Mouse (Mus musculus): Measurements from ENCODE around the gene Svep1. TPM values are rescaled to one million over a fixed set of nuclear protein-coding genes. Genes with fewer than 3 reads are reported as not detected.
A peak's percentile ranks its signal among the peaks of the same experiment; 100 is the strongest.

Gene Svep1
- polyA plus RNA-seq (2014; fragmentation: Nextera tagmentation; extraction: Ambion mirVana) = 0.51 and 0.95 TPM in 2 replicates

DNA sequence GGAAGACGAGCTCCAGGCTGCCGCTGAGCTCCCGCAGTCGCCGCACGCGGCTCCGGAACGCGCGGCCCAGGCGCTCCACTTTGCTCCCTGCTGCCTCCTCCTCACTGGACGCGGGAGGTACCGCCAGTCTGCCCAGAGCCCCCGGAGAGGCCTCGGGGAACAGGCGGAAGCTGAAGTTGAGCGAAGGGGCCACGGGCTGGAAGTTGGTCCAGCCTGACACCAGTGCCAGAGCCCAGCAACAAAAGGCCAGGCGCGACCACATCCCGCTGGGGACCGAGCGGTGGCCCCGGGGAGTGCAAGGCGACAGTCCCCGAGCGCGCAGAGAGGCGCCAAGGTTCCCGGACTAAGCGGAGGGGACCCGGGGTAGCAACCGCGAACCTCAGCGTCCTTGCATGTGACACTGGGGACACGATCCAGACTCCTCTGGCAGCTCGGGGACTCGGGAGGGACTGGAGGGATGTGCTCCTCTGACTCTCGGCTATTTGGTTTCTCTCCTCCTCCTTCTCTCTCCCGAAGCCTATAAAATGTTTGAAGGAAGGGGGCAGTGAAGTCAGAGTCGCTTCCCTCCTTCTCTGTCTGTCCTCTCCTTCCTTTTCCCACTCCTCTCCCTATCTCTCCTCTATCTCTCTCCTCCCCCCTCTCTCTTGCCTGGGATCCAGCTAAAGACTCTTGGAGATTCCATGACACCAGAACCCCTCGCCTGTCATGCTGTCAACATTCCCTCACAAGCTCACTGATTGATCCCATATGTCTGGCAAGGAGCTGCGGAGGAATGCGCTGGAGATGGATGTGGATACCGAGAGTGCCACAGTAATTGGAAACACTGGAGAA, at the start of gene Svep1:
Gene Svep1, minus strand, starts transcription at position 745 of the 831 bp plus-strand sequence.
- peak within 1 kb of the TSS; percentile 44 for H3K4me3 ChIP-seq (ENCODE audit: low read depth, low read length)
- H3K9me3 ChIP-seq (ENCODE audit: control insufficient read depth, low read length) = no peaks in the 10 kb centered on the region
- H3K36me3 ChIP-seq (ENCODE audit: control insufficient read depth, insufficient read depth, low read length) = no peaks in the 10 kb centered on the region
- H3K27me3 ChIP-seq (ENCODE audit: control insufficient read depth, insufficient read depth, low read length) = peaks cover 12% of the 10 kb centered on the region
- H3K27ac ChIP-seq (ENCODE audit: low read depth, low read length) = no peak within 1 kb of the TSS
- under 1% methylated on average over 47 of the region's 47 CpGs for WGBS
- peak within 1 kb of the TSS; percentile 32; the same call in 1 of the 2 replicates for H3K9ac ChIP-seq (replicated peaks; ENCODE audit: low read depth, low read length)
- H3K4me2 ChIP-seq (ENCODE audit: low read depth, low read length) = peak within 1 kb of the TSS; percentile 93
- 0 out of 2 replicates have a peak, but pooled peaks cover 3% of the 10 kb centered on the region for H3K4me1 ChIP-seq (ENCODE audit: control insufficient read depth, insufficient read depth, low read length)
- peak; percentile 82 for ATAC-seq (ENCODE audit: low read depth)

DNA sequence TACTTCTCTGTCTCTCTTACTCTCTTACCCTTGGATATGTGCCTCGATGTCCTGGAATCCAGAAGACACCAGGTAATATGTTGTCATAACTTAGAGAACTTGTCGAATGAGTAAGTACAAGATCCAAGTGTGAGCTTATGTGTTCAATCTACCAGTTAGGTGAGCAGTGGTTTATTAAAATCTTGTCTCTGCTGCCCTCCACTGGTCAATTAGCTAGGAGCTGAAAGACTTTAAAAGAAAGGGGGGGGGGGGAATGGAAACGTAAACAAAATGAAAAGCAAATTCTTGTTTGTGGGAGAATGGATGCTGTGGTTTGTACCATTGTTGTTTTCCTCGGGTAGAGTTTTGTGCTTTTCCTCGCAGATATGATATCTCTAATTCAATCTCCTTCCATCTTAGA, 46.8 kb upstream of the Svep1 start:
- Histone ChIP-seq H3K27me3 (ENCODE audit: control insufficient read depth, insufficient read depth, low read length) (no peaks in the 10 kb centered on the region), H3K9me3 (ENCODE audit: control insufficient read depth, low read length) (no peaks in the 10 kb centered on the region), H3K4me3 (ENCODE audit: low read depth, low read length) (no peak overlapping the region), H3K9ac (replicated peaks; ENCODE audit: low read depth, low read length) (no peak overlapping the region), H3K27ac (ENCODE audit: low read depth, low read length) (no peak overlapping the region), H3K36me3 (ENCODE audit: control insufficient read depth, insufficient read depth, low read length) (no peaks in the 10 kb centered on the region), H3K4me1 (ENCODE audit: control insufficient read depth, insufficient read depth, low read length) (no peaks in the 10 kb centered on the region), H3K4me2 (ENCODE audit: low read depth, low read length) (no peak overlapping the region)
- WGBS = 46% methylated on average over 5 of the region's 5 CpGs
- peak; percentile 58; the same call in 1 of the 2 replicates for ATAC-seq (ENCODE audit: low read depth)

DNA sequence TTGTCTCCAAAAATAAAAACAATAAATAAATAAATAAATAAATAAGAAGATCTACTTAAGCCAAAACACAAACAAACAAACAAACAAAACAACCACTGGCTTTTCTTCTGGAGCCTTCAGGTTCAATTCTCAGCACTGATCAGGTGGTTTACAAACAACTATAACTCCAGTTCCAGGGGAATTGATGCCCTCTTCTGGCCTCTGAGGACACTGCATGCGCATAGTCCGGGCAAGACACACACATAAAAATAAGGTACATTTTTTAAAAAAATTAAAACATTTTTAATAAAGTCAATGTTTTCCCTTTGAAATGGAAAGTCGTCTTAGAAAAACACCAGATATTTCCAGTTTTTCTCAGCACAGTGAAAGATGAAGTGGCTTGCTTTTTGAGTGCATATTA, 45.7 kb upstream of the Svep1 start:
- H3K4me2 ChIP-seq (ENCODE audit: low read depth, low read length) = no peak overlapping the region
- no peak overlapping the region for H3K4me3 ChIP-seq (ENCODE audit: low read depth, low read length)
- 90% methylated on average over 3 of the region's 3 CpGs for WGBS
- no peaks in the 10 kb centered on the region for H3K27me3 ChIP-seq (ENCODE audit: control insufficient read depth, insufficient read depth, low read length)
- no peak overlapping the region for H3K27ac ChIP-seq (ENCODE audit: low read depth, low read length)
- H3K4me1 ChIP-seq (ENCODE audit: control insufficient read depth, insufficient read depth, low read length) = no peaks in the 10 kb centered on the region
- ATAC-seq (ENCODE audit: low read depth) = no peak
- H3K9ac ChIP-seq (replicated peaks; ENCODE audit: low read depth, low read length) = no peak overlapping the region
- no peaks in the 10 kb centered on the region for H3K36me3 ChIP-seq (ENCODE audit: control insufficient read depth, insufficient read depth, low read length)
- no peaks in the 10 kb centered on the region for H3K9me3 ChIP-seq (ENCODE audit: control insufficient read depth, low read length)

DNA sequence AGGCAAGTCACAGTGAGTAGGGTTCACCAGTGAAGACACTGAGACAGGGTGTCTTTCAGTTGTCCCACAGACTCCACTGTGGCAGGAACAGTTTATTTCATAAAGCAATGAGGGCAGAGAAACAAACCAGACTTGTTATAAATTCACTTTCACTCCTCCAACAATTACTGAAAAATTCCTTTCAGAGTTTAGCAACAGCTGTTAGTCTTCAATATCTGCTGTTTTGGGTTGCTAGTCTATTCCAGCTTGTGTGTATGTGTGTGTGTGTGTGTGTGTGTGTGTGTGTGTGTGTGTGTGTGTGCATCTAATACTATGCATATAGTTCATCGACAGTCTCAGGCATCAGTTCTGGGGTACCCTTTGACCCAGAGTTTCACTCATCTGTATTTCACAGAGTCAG, 38.9 kb upstream of the Svep1 start:
- Histone ChIP-seq H3K9me3 (ENCODE audit: control insufficient read depth, low read length) (no peaks in the 10 kb centered on the region), H3K27ac (ENCODE audit: low read depth, low read length) (no peak overlapping the region), H3K36me3 (ENCODE audit: control insufficient read depth, insufficient read depth, low read length) (no peaks in the 10 kb centered on the region), H3K27me3 (ENCODE audit: control insufficient read depth, insufficient read depth, low read length) (no peaks in the 10 kb centered on the region), H3K4me1 (ENCODE audit: control insufficient read depth, insufficient read depth, low read length) (no peaks in the 10 kb centered on the region), H3K4me3 (ENCODE audit: low read depth, low read length) (no peak overlapping the region), H3K4me2 (ENCODE audit: low read depth, low read length) (no peak overlapping the region), H3K9ac (replicated peaks; ENCODE audit: low read depth, low read length) (no peak overlapping the region)
- 86% methylated on average over 1 of the region's 1 CpGs for WGBS
- no peak for ATAC-seq (ENCODE audit: low read depth)

DNA sequence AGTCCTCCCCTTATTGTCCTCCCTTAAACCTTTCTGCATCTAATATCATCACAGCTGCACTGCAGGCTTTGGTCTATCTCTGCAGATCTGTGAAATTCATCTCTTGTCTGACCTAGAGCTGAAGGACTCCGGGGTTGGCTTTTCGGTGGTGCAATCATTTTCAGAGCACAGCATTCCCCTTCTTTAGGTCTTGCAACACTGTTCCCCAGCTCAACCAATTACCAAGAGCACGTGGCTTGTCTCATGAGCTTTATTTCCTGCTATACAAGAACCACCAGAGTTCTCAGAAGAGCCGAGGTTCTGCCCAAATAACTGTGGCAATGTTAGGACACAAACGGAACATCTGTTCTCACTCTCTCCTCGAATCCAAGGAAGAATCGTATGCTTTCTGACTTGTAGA, 33.8 kb upstream of the Svep1 start:
- 85% methylated on average over 7 of the region's 7 CpGs for WGBS
- ATAC-seq (ENCODE audit: low read depth) = no peak

DNA sequence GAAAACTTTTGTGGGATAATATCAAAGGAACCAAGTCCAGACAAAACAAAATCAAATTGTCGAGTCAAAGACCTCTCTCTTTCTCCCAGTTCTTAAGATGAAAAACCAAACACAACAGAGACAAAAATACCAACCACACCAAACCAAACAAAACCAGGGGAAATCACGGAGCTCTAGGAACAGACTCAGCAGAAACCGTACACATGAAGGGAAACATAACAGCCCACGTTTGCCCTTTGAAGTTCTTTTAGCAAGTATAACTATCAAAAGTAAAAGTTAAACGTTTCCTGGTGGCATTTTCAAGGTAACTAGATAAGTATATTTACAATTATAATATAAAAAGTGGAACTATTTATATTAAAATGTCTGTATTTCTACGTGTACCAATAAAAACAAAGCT, 29.2 kb upstream of the Svep1 start:
- Histone ChIP-seq H3K27ac (ENCODE audit: low read depth, low read length) (no peak overlapping the region), H3K27me3 (ENCODE audit: control insufficient read depth, insufficient read depth, low read length) (no peaks in the 10 kb centered on the region), H3K4me2 (ENCODE audit: low read depth, low read length) (no peak overlapping the region), H3K4me1 (ENCODE audit: control insufficient read depth, insufficient read depth, low read length) (no peaks in the 10 kb centered on the region), H3K9me3 (ENCODE audit: control insufficient read depth, low read length) (no peaks in the 10 kb centered on the region), H3K9ac (replicated peaks; ENCODE audit: low read depth, low read length) (no peak overlapping the region), H3K36me3 (ENCODE audit: control insufficient read depth, insufficient read depth, low read length) (no peaks in the 10 kb centered on the region), H3K4me3 (ENCODE audit: low read depth, low read length) (no peak overlapping the region)
- 68% methylated on average over 6 of the region's 6 CpGs for WGBS
- ATAC-seq (ENCODE audit: low read depth) = no peak

More for the DNA sequence above, 33.8 kb upstream of the Svep1 start:
- Histone ChIP-seq H3K9ac (replicated peaks; ENCODE audit: low read depth, low read length) (no peak overlapping the region), H3K36me3 (ENCODE audit: control insufficient read depth, insufficient read depth, low read length) (no peaks in the 10 kb centered on the region), H3K27me3 (ENCODE audit: control insufficient read depth, insufficient read depth, low read length) (no peaks in the 10 kb centered on the region), H3K4me2 (ENCODE audit: low read depth, low read length) (no peak overlapping the region), H3K4me3 (ENCODE audit: low read depth, low read length) (no peak overlapping the region), H3K9me3 (ENCODE audit: control insufficient read depth, low read length) (no peaks in the 10 kb centered on the region), H3K4me1 (ENCODE audit: control insufficient read depth, insufficient read depth, low read length) (no peaks in the 10 kb centered on the region), H3K27ac (ENCODE audit: low read depth, low read length) (no peak overlapping the region)

DNA sequence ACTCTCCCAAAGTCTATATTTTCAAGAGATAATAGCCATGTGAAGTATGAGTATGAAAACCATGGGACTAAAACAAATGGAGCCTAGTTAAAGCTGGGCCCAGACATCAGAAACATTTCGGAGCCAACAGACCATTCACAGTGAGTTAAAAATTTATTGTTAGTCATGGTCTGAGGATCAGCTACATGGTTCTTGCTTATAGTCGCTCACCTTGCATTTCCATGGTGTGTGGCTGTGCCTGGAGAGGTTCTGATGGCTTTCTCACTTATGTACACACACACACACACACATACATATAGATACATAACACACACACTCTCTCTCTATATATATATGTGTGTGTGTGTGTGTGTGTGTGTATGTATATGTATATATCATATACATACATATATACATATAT, 16.8 kb upstream of the Svep1 start:
- H3K4me1 ChIP-seq (ENCODE audit: control insufficient read depth, insufficient read depth, low read length) = no peaks in the 10 kb centered on the region
- H3K27me3 ChIP-seq (ENCODE audit: control insufficient read depth, insufficient read depth, low read length) = no peaks in the 10 kb centered on the region
- no peak overlapping the region for H3K4me3 ChIP-seq (ENCODE audit: low read depth, low read length)
- H3K9ac ChIP-seq (replicated peaks; ENCODE audit: low read depth, low read length) = no peak overlapping the region
- no peak overlapping the region for H3K27ac ChIP-seq (ENCODE audit: low read depth, low read length)
- H3K36me3 ChIP-seq (ENCODE audit: control insufficient read depth, insufficient read depth, low read length) = no peaks in the 10 kb centered on the region
- H3K4me2 ChIP-seq (ENCODE audit: low read depth, low read length) = no peak overlapping the region
- H3K9me3 ChIP-seq (ENCODE audit: control insufficient read depth, low read length) = no peaks in the 10 kb centered on the region
- no peak for ATAC-seq (ENCODE audit: low read depth)
- WGBS = 97% methylated on average over 2 of the region's 2 CpGs

DNA sequence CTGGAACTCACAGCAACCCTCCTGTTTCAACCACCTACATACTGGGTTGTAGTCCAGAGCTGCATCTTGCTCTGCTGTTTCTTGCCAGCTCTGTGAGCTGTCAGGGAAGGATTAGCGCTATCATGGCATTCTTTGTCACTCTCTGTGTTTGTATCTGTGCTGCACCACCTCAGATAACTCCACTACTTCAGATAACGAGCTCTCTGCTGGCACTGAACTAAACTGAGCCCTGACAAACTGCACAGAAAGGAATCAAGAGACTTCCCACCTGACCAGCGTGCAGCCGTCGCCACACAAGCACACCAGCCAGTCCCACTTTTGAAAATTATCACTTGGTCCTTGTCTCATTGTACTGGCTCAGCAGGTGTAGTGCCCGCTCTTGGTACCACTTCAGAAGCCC, 4.7 kb upstream of the Svep1 start:
- no peak for ATAC-seq (ENCODE audit: low read depth)
- no peak overlapping the region for H3K27ac ChIP-seq (ENCODE audit: low read depth, low read length)
- H3K27me3 ChIP-seq (ENCODE audit: control insufficient read depth, insufficient read depth, low read length) = peaks cover 1% of the 10 kb centered on the region; the same call in 1 of the 2 replicates
- no peak overlapping the region for H3K9ac ChIP-seq (replicated peaks; ENCODE audit: low read depth, low read length)
- no peaks in the 10 kb centered on the region for H3K36me3 ChIP-seq (ENCODE audit: control insufficient read depth, insufficient read depth, low read length)
- H3K4me3 ChIP-seq (ENCODE audit: low read depth, low read length) = no peak overlapping the region
- no peak overlapping the region for H3K4me2 ChIP-seq (ENCODE audit: low read depth, low read length)
- WGBS = 80% methylated on average over 6 of the region's 6 CpGs
- no peaks in the 10 kb centered on the region for H3K9me3 ChIP-seq (ENCODE audit: control insufficient read depth, low read length)
- no peaks in the 10 kb centered on the region for H3K4me1 ChIP-seq (ENCODE audit: control insufficient read depth, insufficient read depth, low read length)

DNA sequence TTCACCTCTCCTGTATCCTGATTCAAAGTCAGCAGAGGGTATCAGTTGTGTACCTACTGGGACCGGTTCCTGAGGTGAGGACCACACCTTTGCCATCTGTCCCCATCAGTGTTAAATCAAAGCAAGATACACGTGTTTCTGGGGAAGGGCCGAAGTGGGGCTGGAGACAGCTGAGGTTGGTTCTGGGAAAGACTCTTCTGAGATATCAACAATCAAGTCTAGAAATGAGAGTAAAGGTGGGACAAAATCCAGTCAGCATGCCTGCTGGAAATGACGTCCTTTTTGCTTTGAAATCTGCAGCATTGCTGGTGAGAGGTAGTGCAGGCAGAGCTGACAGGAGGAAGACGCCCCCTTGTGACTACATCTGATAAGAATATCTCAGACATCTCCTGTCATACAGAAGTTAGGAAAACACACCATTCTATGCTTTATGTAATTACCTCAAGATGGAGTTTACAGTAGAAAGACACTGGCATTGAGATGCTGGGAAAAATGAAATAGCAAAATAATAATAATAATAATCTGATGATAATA, 4.0 kb upstream of the Svep1 start:
- Histone ChIP-seq H3K4me1 (ENCODE audit: control insufficient read depth, insufficient read depth, low read length) (0 out of 2 replicates have a peak, but pooled peaks cover under 1% of the 10 kb centered on the region), H3K27ac (ENCODE audit: low read depth, low read length) (no peak overlapping the region), H3K4me3 (ENCODE audit: low read depth, low read length) (no peak overlapping the region), H3K36me3 (ENCODE audit: control insufficient read depth, insufficient read depth, low read length) (no peaks in the 10 kb centered on the region), H3K9me3 (ENCODE audit: control insufficient read depth, low read length) (no peaks in the 10 kb centered on the region), H3K4me2 (ENCODE audit: low read depth, low read length) (no peak overlapping the region), H3K9ac (replicated peaks; ENCODE audit: low read depth, low read length) (no peak overlapping the region), H3K27me3 (ENCODE audit: control insufficient read depth, insufficient read depth, low read length) (peaks cover 9% of the 10 kb centered on the region)
- WGBS = 56% methylated on average over 5 of the region's 5 CpGs
- no peak for ATAC-seq (ENCODE audit: low read depth)
